Mouse (Mus musculus) gastrocnemius, postnatal 36 days (tissue): ENCODE results near the gene Grin3a. TPM values are rescaled to one million over a fixed set of nuclear protein-coding genes. Genes with fewer than 3 reads are reported as not detected.
A peak's percentile ranks its signal among the peaks of the same experiment; 100 is the strongest.

Experiments used
- DNase-seq, 2 experiments: peaks; one replicate each; pipeline ENCODE4 v3.0.0; 2022
- intact Hi-C: fragments of 180-260 bp; cut with DNase I; formaldehyde crosslinking; loops from one replicate; pipeline ENCODE4 v1.15.1; 2025
- long read RNA-seq, 2 experiments: library from polyadenylated mRNA; stranded (forward); transcript quantifications; one replicate each; pipeline ENCODE4 v2.0.0; 2021
- total RNA-seq, 2 experiments: library from RNA; stranded (reverse); gene quantifications; 2 replicates each; pipeline ENCODE4 v1.2.3; 2021

Grin3a gene
- total RNA-seq, result under 1 TPM; 0.10 to 0.13 TPM
- long read RNA-seq, experiment 1, result 0 reads
- long read RNA-seq, experiment 2, result 0 reads

- intact Hi-C loops, result no loop called here
- DNase-seq, result peak; percentile 19 to 20
Observed at GRCm38 (mm10) chr4:49845612-49845985, at the start of gene Grin3a. Gene Grin3a (minus strand): TSS chr4:49845744.

- DNase-seq, result no peak
- intact Hi-C loops, result no loop called here
Observed at GRCm38 (mm10) chr4:49891835-49892301, 46.3 kb upstream of the Grin3a start.

GRCm38 (mm10) chr4:49877084-49877483 is 31.5 kb upstream of the Grin3a start:
- DNase-seq, result no peak
- intact Hi-C loops, result no loop called here

GRCm38 (mm10) chr4:49860611-49861010 is 15.1 kb upstream of the Grin3a start:
- intact Hi-C loops, result no loop called here
- no peak for DNase-seq

- intact Hi-C loops, result no loop called here
- DNase-seq, result no peak
Observed at GRCm38 (mm10) chr4:49844828-49845611, 524 bp downstream of the Grin3a start.

- no peak for DNase-seq
- intact Hi-C loops, result no loop called here
Observed at GRCm38 (mm10) chr4:49844274-49844827, 1.2 kb downstream of the Grin3a start.

GRCm38 (mm10) chr4:49843787-49844186 is 1.8 kb downstream of the Grin3a start:
- intact Hi-C loops, result no loop called here
- DNase-seq, result no peak

GRCm38 (mm10) chr4:49832035-49832434 is 13.5 kb downstream of the Grin3a start:
- intact Hi-C loops, result no loop called here
- no peak for DNase-seq

- no peak for DNase-seq
- intact Hi-C loops, result no loop called here
Observed at GRCm38 (mm10) chr4:49813852-49814251, 31.7 kb downstream of the Grin3a start.

GRCm38 (mm10) chr4:49806791-49807190 is 38.8 kb downstream of the Grin3a start:
- intact Hi-C loops, result no loop called here
- DNase-seq, result no peak

GRCm38 (mm10) chr4:49799338-49799737 is 46.2 kb downstream of the Grin3a start:
- intact Hi-C loops, result no loop called here
- DNase-seq, result no peak

GRCm38 (mm10) chr4:49788971-49789370 is 56.6 kb downstream of the Grin3a start:
- intact Hi-C loops, result no loop called here
- no peak for DNase-seq

GRCm38 (mm10) chr4:49742847-49743246 is 102.7 kb downstream of the Grin3a start:
- no peak for DNase-seq
- intact Hi-C loops, result no loop called here

- intact Hi-C loops, result no loop called here
- no peak for DNase-seq
Observed at GRCm38 (mm10) chr4:49741942-49742341, 103.6 kb downstream of the Grin3a start.

- intact Hi-C loops, result no loop called here
Observed at GRCm38 (mm10) chr4:49740796-49741766, 104.5 kb downstream of the Grin3a start.

GRCm38 (mm10) chr4:49739561-49739960 is 106.0 kb downstream of the Grin3a start:
- intact Hi-C loops, result no loop called here
- DNase-seq, result no peak

More at GRCm38 (mm10) chr4:49740796-49741766, 104.5 kb downstream of the Grin3a start:
- no peak for DNase-seq

- intact Hi-C loops, result no loop called here
- DNase-seq, result no peak
Observed at GRCm38 (mm10) chr4:49729326-49729725, 116.2 kb downstream of the Grin3a start.

GRCm38 (mm10) chr4:49723908-49724307 is 121.6 kb downstream of the Grin3a start:
- no peak for DNase-seq
- intact Hi-C loops, result no loop called here

GRCm38 (mm10) chr4:49691405-49692194 is 153.9 kb downstream of the Grin3a start:
- no peak for DNase-seq
- intact Hi-C loops, result no loop called here
